Mouse (Mus musculus) bone marrow macrophage, adult 2 months (primary cell): ENCODE data around the gene Ppp1r12b.

ENCODE experiments used
- CTCF ChIP-seq: IDR thresholded peaks from 2 replicates; pipeline ENCODE4 v1.5.1; 2012; ENCODE audit warnings: low read depth, mild to moderate bottlenecking, low read length, moderate library complexity
- POLR2A ChIP-seq: IDR thresholded peaks from 2 replicates; pipeline ENCODE4 v1.6.1; 2012; ENCODE audit warnings: mild to moderate bottlenecking, low read depth, low read length, borderline replicate concordance

DNA sequence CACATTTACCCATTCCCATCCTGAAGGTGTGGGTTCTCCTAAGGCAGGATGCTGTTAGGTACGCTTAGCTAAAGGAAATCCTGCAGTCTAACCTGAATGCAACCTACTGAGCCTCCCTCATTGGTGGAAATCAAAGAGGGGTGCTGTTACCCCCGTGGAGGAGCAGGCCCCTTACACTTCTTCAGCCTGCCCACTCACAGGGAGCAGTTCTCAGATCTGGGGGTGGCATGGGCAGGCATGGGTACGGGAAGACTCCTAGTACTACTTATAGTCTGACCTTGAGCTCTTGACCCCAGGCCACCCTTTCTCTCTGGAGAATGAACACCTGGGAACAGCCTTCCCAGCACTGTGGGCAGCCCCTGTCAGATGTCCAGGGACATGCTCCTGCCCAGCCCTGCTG lies 248.2 kb downstream of the Ppp1r12b start:
- no peak for TF ChIP-seq POLR2A
- TF ChIP-seq CTCF, result no peak
